Mouse (Mus musculus): ENCODE data around the gene Bpifb3. TPM values are rescaled to one million over a fixed set of nuclear protein-coding genes. Genes with fewer than 3 reads are reported as not detected.
A peak's percentile ranks its signal among the peaks of the same experiment; 100 is the strongest.

Bpifb3 gene
- polyA plus RNA-seq, 1 experiment = not detected

DNA sequence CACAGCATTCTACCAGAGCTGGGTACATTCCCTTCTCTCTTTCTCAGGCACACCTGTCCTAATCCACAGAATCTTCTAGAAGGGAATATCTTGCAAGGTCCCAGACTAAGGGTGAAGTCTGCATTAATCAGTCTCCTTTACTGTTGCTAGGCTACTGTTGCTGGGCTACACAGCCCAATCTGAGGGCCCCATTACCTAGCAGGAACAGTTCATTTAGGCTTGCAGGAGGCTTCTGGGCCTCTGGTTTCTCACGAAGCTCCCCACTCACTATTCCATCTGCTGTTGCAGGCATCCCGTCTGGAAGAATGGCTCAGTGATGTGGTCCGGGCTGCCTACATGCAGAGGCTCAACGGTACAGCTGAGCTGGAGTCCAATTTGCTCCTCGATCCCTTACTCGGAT, 13.1 kb downstream of the Bpifb3 start:
- TF ChIP-seq CTCF (IDR thresholded peaks at IDR 0.05; ENCODE audit: borderline replicate concordance, insufficient read depth, low read length) (no peak), POLR2A (IDR thresholded peaks at IDR 0.05; ENCODE audit: low read depth, low read length) (no peak)
- H3K27ac ChIP-seq (ENCODE audit: insufficient read depth, low read length) = no peak overlapping the region
- H3K4me3 ChIP-seq (ENCODE audit: insufficient read depth, low read length) = no peak overlapping the region
- H3K4me1 ChIP-seq (ENCODE audit: control insufficient read depth, insufficient read depth, low read length) = no peaks in the 10 kb centered on the region

DNA sequence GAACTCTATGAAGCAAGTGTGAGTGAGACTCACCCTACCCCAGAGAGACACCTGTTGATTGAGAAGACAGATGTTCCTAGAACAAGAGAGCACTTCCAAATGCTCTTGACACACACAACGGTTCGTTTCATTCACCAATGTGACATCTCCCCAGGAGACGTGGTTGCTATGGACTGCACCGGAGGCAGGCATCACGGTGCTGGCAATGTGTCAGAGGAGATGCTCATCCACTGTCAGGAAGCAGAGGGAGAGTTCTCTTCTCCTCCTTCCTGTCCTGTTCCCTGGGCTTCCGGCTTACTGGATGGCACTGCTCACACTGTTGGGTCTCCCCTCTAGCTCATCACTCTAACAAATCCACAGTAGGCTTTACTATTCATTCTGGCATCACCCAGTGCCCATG, 15.3 kb downstream of the Bpifb3 start:
- TF ChIP-seq CTCF (IDR thresholded peaks at IDR 0.05; ENCODE audit: borderline replicate concordance, insufficient read depth, low read length) (no peak), POLR2A (IDR thresholded peaks at IDR 0.05; ENCODE audit: low read depth, low read length) (no peak)
- H3K4me1 ChIP-seq (ENCODE audit: control insufficient read depth, insufficient read depth, low read length) = no peaks in the 10 kb centered on the region
- no peak overlapping the region for H3K27ac ChIP-seq (ENCODE audit: insufficient read depth, low read length)

DNA sequence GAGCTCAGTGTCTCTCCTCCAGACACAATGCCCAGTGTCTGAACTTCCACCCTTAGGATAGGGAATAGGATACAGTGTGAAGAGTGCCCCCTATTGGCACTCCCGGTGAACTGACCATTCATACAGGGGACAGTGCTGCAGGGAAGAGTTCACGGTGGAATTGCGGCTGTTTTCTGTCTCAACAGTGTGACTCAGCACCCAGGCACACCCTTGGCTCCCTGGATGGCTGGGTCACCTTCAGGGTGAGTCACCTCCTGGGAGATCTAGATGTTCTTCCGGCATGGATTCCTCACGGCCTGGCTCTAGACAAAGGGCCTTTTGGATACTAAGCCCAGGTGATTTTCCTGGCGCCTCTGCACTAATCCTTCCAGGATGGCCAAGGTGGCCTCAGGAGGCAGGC, 17.3 kb downstream of the Bpifb3 start:
- TF ChIP-seq CTCF (IDR thresholded peaks at IDR 0.05; ENCODE audit: borderline replicate concordance, insufficient read depth, low read length) (no peak), POLR2A (IDR thresholded peaks at IDR 0.05; ENCODE audit: low read depth, low read length) (no peak)
- Histone ChIP-seq H3K27ac (ENCODE audit: insufficient read depth, low read length) (no peak overlapping the region), H3K4me1 (ENCODE audit: control insufficient read depth, insufficient read depth, low read length) (no peaks in the 10 kb centered on the region)

More for the DNA sequence above, 15.3 kb downstream of the Bpifb3 start:
- H3K4me3 ChIP-seq (ENCODE audit: insufficient read depth, low read length) = no peak overlapping the region

DNA sequence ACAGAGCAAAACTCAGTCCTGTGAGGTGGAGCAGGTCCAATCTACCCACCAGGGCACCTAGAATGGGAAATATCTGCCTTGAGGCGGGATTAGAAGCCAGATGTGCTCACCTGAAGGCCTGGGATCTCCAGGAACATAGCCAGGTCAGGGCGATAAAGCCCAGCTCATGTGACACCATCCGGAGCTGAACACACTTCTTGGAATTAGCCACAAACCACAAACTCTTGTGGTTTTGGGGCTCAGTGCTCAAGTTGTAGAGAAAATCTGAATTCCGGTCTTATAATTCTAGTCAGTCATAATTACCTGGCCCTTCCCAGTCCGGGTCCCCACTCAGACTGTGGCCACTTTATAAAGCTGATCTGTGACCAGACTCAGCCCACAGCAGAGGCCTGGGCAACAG, 19.8 kb downstream of the Bpifb3 start, which contains the start of gene Bpifb4:
Gene Bpifb4, plus strand, starts transcription at position 370 of the 400 bp plus-strand sequence.
- no peak within 1 kb of the TSS for H3K4me3 ChIP-seq (ENCODE audit: insufficient read depth, low read length)
- no peak for TF ChIP-seq CTCF (IDR thresholded peaks at IDR 0.05; ENCODE audit: borderline replicate concordance, insufficient read depth, low read length)
- TF ChIP-seq POLR2A (IDR thresholded peaks at IDR 0.05; ENCODE audit: low read depth, low read length) = no peak

More for the DNA sequence above, 17.3 kb downstream of the Bpifb3 start:
- H3K4me3 ChIP-seq (ENCODE audit: insufficient read depth, low read length) = no peak overlapping the region

DNA sequence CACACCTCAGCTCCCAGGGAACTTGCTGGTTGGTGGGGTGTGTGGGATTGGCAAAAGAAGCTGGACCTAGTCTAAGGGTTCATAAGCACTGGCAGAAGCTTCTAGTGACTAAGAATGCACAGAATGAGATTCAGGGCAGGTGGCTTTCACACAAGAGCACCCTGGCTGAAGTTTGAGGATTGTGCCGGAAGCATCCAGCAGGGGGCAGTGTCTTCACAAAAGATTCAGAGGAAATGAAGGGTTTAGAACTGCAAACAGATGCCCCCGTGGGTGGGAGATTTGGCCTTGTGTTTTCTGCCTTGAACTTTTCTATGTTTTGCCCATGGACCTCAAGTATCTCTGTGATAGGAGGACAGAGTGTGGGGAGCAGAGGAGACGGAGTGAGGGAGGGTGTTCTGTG, 25.5 kb downstream of the Bpifb3 start:
- Histone ChIP-seq H3K4me3 (ENCODE audit: insufficient read depth, low read length) (no peak overlapping the region), H3K27ac (ENCODE audit: insufficient read depth, low read length) (no peak overlapping the region), H3K4me1 (ENCODE audit: control insufficient read depth, insufficient read depth, low read length) (no peaks in the 10 kb centered on the region)
- TF ChIP-seq POLR2A (IDR thresholded peaks at IDR 0.05; ENCODE audit: low read depth, low read length) = no peak
- peak; percentile 26; the same call in 1 of the 2 replicates for TF ChIP-seq CTCF (IDR thresholded peaks at IDR 0.05; ENCODE audit: borderline replicate concordance, insufficient read depth, low read length)

More for the DNA sequence above, 19.8 kb downstream of the Bpifb3 start, which contains the start of gene Bpifb4:
- H3K4me1 ChIP-seq (ENCODE audit: control insufficient read depth, insufficient read depth, low read length) = no peaks in the 10 kb centered on the region
- H3K27ac ChIP-seq (ENCODE audit: insufficient read depth, low read length) = no peak within 1 kb of the TSS

DNA sequence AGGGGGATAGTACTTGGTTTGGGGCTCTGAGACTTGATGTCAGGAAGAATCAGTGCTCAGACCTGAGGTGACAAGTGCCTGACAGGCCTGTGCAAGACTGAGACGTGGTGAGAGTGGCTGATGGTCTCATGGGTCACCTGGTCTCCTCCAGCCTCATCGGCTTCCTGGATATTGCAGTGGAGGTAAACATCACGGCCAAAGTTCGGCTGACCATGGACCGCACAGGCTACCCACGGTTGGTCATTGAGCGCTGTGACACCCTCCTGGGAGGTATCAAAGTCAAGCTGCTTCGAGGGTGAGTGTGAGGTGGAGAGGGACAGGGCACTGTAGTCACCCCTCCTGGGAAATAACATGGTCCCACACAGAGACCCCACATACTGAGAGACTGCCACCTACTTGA, 26.5 kb downstream of the Bpifb3 start:
- Histone ChIP-seq H3K4me3 (ENCODE audit: insufficient read depth, low read length) (no peak overlapping the region), H3K4me1 (ENCODE audit: control insufficient read depth, insufficient read depth, low read length) (no peaks in the 10 kb centered on the region), H3K27ac (ENCODE audit: insufficient read depth, low read length) (no peak overlapping the region)
- TF ChIP-seq CTCF (IDR thresholded peaks at IDR 0.05; ENCODE audit: borderline replicate concordance, insufficient read depth, low read length) (no peak), POLR2A (IDR thresholded peaks at IDR 0.05; ENCODE audit: low read depth, low read length) (no peak)

DNA sequence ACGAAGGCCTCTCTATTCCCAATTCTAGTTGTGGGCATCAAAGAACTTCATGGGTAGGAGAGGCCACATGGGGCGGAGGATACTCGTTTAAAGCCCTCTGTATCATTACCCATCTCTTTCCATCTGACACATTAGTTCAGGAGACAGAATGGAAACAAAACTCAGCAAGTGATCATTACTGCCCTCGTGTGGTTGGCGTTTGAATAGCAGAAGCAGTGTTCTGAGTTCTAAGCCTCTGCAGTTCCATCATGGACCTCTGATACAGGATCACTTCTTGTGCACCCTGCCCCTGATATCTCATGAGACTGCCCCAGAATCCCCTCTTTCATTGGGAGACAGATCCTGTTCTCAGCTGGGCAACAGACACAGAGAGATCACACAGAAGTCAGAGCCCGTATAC, 34.9 kb downstream of the Bpifb3 start:
- Histone ChIP-seq H3K27ac (ENCODE audit: insufficient read depth, low read length) (no peak overlapping the region), H3K4me1 (ENCODE audit: control insufficient read depth, insufficient read depth, low read length) (no peaks in the 10 kb centered on the region), H3K4me3 (ENCODE audit: insufficient read depth, low read length) (no peak overlapping the region)
- TF ChIP-seq CTCF (IDR thresholded peaks at IDR 0.05; ENCODE audit: borderline replicate concordance, insufficient read depth, low read length) = no peak
- TF ChIP-seq POLR2A (IDR thresholded peaks at IDR 0.05; ENCODE audit: low read depth, low read length) = no peak

DNA sequence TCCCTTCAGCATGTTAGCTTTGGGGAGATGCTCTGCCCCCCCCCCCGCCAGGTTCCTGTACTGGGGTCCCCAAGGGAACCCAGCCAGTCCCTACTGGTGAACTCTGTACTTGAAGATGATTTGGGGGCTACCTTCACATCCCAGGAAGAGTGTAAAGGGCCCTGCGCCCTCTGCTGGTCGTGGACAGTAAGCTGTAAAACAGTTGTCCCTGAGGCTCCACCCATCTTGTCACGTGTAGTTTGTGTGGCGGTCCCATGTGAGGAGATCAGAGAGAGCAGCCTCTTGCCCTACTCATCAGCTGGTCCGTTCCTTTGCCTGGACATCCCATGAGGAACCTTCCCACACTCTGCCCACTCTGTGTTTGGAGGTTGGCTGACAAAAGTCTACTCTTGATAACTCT, 35.8 kb downstream of the Bpifb3 start:
- Histone ChIP-seq H3K27ac (ENCODE audit: insufficient read depth, low read length) (no peak overlapping the region), H3K4me3 (ENCODE audit: insufficient read depth, low read length) (no peak overlapping the region)
- no peak for TF ChIP-seq POLR2A (IDR thresholded peaks at IDR 0.05; ENCODE audit: low read depth, low read length)
- peak; percentile 47; the same call in 1 of the 2 replicates for TF ChIP-seq CTCF (IDR thresholded peaks at IDR 0.05; ENCODE audit: borderline replicate concordance, insufficient read depth, low read length)

DNA sequence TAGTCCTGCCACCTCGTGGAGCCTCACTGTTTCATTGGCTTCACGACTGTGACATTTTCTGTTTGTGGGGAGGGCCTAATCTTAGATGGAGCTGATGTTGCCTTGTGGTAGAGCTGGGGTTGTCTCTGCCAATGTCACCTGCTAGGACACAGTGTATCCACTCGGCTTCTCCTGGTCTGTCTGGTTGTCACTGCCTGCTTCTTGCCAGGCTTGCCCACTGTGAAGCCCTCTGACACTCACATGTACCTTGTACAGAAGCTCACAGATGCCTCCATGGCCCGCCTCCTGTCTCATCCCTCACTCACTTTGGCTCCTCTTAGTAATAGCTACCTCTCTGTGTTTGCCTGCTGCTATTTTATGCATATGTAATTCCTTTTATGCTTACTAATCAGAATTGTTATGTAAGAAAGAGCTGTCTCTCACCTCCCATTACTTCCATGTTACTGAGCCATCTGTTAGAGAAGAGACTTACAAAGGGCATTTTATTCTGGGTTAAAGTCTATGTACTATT, 44.8 kb downstream of the Bpifb3 start:
- Histone ChIP-seq H3K4me1 (ENCODE audit: control insufficient read depth, insufficient read depth, low read length) (no peaks in the 10 kb centered on the region), H3K4me3 (ENCODE audit: insufficient read depth, low read length) (no peak overlapping the region), H3K27ac (ENCODE audit: insufficient read depth, low read length) (no peak overlapping the region)
- TF ChIP-seq CTCF (IDR thresholded peaks at IDR 0.05; ENCODE audit: borderline replicate concordance, insufficient read depth, low read length) (no peak), POLR2A (IDR thresholded peaks at IDR 0.05; ENCODE audit: low read depth, low read length) (no peak)

More for the DNA sequence above, 35.8 kb downstream of the Bpifb3 start:
- H3K4me1 ChIP-seq (ENCODE audit: control insufficient read depth, insufficient read depth, low read length) = no peaks in the 10 kb centered on the region

DNA sequence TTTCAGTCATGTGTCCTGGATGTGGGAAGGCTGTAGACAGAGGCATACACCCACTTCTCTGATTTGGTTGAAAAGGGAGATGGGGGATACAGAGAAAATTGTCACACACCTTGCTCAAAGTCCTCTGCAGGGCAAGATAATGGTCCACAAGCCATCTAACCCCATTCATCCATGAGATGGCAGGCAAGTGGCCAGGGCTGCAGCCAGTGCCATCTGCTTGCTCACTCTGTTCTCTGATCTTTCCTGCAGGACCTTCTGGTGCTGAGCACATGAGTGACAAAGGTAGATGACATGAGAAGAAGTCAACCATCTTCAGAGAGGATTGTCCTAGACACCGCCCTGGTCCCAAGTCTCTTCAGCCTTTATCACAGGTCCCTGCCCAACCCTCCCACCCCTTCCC, 45.3 kb downstream of the Bpifb3 start:
- Histone ChIP-seq H3K4me3 (ENCODE audit: insufficient read depth, low read length) (no peak overlapping the region), H3K4me1 (ENCODE audit: control insufficient read depth, insufficient read depth, low read length) (no peaks in the 10 kb centered on the region), H3K27ac (ENCODE audit: insufficient read depth, low read length) (no peak overlapping the region)
- TF ChIP-seq POLR2A (IDR thresholded peaks at IDR 0.05; ENCODE audit: low read depth, low read length) (no peak), CTCF (IDR thresholded peaks at IDR 0.05; ENCODE audit: borderline replicate concordance, insufficient read depth, low read length) (no peak)
